Mouse (Mus musculus) bone marrow macrophage, adult 2 months (primary cell): ENCODE data around the gene Slc35e1.

Source experiments
- CTCF ChIP-seq: IDR thresholded peaks from 2 replicates; pipeline ENCODE4 v1.5.1; 2012; ENCODE audit warnings: low read depth, mild to moderate bottlenecking, low read length, moderate library complexity
- POLR2A ChIP-seq: IDR thresholded peaks from 2 replicates; pipeline ENCODE4 v1.6.1; 2012; ENCODE audit warnings: mild to moderate bottlenecking, low read depth, low read length, borderline replicate concordance

GRCm38 (mm10) chr8:72493381-72493780 is 967 bp upstream of the Slc35e1 start:
- TF ChIP-seq POLR2A (no peak), CTCF (no peak)
